Mouse (Mus musculus) megakaryocyte, embryonic 14.5 days (primary cell): ENCODE data around the gene Gse1. TPM values are rescaled to one million over a fixed set of nuclear protein-coding genes. Genes with fewer than 3 reads are reported as not detected.
A peak's percentile ranks its signal among the peaks of the same experiment; 100 is the strongest.

Experiments
- H3K27me3 ChIP-seq: replicated peaks from 2 replicates; pipeline ENCODE3; 2012; ENCODE audit warnings: inconsistent platforms
- H3K36me3 ChIP-seq: replicated peaks from 2 replicates; pipeline ENCODE3; 2012; ENCODE audit warnings: low read length, inconsistent platforms, mixed read lengths
- H3K4me1 ChIP-seq: 2 replicates; pipeline ENCODE4 v1.6.1; 2012; ENCODE audit warnings: inconsistent platforms
- H3K4me3 ChIP-seq: replicated peaks from 2 replicates; pipeline ENCODE3; 2012; ENCODE audit warnings: moderate library complexity, mild to moderate bottlenecking, inconsistent platforms
- H3K9me3 ChIP-seq: 2 replicates; pipeline ENCODE4 v1.6.1; 2012; ENCODE audit warnings: inconsistent platforms
- FLI1 ChIP-seq: IDR thresholded peaks from 2 replicates; pipeline ENCODE4 v1.6.1; 2012; ENCODE audit warnings: low read length, inconsistent platforms, mixed read lengths
- GATA1 ChIP-seq: IDR thresholded peaks from 3 replicates; pipeline ENCODE4 v1.6.1; 2012; ENCODE audit warnings: mixed read lengths, low read length, inconsistent platforms, borderline replicate concordance
- polyA plus RNA-seq: library from polyadenylated mRNA; stranded (reverse); fragments of >175 nt; gene quantifications from 2 replicates; pipeline ENCODE4 v1.2.3, GENCODE M21; 2012; ENCODE audit warnings: low replicate concordance; ENCODE audit not compliant: insufficient read depth

The Gse1 gene
- polyA plus RNA-seq, 1 experiment: 163 TPM

DNA sequence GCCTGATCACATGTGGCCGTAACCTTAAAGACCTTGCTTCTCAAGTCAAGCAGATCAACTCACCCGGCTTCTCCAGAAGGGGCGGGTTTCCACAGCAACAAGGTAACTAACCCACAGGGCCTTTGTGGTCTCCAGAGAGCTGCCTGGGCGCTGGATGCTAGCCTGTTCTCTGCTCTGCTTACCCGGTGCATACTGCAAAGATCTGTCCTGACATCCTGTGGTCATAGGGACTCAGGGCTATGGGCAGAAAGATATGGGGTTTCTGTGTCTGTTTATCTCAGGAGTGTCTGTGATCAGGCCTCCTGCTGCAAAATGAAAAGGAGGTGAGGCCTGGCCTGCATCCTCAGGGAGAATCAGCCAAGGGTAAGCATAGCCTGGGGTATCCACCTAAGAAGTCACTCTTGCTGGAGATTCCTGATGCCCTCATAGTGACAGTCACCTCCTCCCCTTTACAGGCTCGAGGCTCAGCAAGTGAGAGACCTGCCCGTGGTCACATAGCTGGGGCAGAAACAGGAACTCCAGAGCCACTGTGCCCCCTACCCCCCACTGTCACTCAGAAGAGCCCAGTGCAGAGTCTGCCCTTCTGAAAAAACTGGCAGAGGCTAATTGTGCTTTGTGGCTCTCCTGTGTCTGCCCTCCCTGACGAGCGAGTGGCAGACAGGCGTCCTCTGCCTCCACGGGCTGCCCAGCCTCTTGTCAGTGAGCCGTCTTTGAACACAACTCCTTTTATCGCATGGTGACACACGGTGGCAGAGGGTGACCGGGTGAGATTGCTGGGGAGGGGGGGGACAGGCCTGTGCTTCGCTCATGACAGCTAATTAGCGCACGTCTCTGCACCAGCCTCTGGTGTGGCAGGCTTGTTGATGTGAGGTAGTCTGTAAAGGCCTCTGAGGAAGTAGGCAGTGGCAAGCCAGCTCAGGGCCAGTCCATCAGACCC, 65.4 kb downstream of the Gse1 start:
- Histone ChIP-seq H3K27me3 (peaks cover 12% of the 10 kb centered on the region), H3K9me3 (no peaks in the 10 kb centered on the region), H3K36me3 (no peaks in the 10 kb centered on the region), H3K4me3 (peak overlapping the region; percentile 75), H3K4me1 (peaks cover 83% of the 10 kb centered on the region)
- no peak for TF ChIP-seq GATA1
- no peak for TF ChIP-seq FLI1

DNA sequence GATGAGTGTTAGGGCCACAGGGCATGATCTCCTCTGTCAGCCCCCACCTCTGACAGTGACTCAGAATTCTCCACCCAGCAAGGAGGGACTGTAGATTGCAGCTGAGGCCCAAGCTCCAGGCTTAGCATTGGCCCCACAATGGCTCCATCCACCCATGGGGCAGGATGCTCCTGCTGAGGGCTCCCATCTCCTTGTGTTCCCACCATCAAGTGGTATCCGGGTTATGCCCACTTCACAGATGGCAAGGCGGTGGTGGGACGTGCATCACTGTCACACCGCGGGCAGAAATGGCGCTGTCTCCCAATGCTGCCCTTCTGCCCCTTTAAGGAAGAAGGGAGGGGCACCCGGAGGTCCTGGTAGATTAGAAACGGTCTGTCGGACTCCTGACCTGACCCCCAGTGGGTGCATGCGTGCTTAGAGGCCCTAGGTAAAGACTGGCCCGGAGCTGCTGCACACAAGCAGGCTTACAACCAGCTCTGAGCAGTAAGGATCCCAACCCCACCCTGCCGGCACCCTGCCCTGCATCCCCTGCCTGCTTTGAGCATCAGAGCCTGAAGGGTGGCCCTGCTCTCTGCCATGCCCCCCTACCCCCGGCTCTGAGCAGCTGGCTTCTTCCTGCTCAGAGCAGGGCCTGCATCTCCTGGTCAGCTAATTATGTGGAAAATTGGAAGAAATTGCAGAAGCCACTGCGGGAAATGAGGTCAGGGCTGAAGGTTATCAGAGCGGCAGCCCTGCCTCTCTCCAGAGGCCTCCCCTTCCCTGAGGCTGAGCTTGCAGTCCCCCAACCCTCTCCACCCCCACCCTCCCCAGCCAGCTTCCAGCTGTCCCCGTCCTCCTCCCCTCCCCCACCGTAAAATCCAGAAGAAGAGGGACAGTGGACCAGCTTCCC, 67.0 kb downstream of the Gse1 start:
- H3K36me3 ChIP-seq: no peaks in the 10 kb centered on the region
- peaks cover 74% of the 10 kb centered on the region for H3K4me1 ChIP-seq
- peak overlapping the region; percentile 62 for H3K4me3 ChIP-seq
- H3K27me3 ChIP-seq: peaks cover 20% of the 10 kb centered on the region
- no peak for TF ChIP-seq GATA1
- no peak for TF ChIP-seq FLI1
- no peaks in the 10 kb centered on the region for H3K9me3 ChIP-seq

DNA sequence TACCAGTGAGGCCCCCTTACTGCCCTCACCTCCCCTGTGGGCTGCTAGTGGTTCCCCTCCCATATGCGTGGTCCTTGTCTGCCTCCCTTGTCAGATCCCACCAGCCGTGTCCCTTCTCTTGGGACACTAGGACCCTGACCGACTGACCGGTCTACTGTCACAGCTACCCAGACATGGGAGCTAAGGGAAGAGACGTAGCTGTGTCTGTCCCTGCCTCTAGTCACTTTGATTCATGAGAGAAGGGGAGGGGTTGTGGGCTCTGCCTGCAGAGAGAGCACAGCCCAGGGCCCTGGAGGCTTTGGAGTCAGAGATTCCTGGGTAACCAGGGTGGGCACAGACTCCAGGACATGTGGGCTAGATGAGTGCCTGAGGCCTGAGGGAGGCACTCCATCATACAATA, 68.7 kb downstream of the Gse1 start:
- H3K27me3 ChIP-seq: peaks cover 14% of the 10 kb centered on the region
- H3K4me3 ChIP-seq: no peak overlapping the region
- H3K4me1 ChIP-seq: peaks cover 72% of the 10 kb centered on the region
- TF ChIP-seq FLI1 (no peak), GATA1 (no peak)
- H3K36me3 ChIP-seq: no peaks in the 10 kb centered on the region
- no peaks in the 10 kb centered on the region for H3K9me3 ChIP-seq

DNA sequence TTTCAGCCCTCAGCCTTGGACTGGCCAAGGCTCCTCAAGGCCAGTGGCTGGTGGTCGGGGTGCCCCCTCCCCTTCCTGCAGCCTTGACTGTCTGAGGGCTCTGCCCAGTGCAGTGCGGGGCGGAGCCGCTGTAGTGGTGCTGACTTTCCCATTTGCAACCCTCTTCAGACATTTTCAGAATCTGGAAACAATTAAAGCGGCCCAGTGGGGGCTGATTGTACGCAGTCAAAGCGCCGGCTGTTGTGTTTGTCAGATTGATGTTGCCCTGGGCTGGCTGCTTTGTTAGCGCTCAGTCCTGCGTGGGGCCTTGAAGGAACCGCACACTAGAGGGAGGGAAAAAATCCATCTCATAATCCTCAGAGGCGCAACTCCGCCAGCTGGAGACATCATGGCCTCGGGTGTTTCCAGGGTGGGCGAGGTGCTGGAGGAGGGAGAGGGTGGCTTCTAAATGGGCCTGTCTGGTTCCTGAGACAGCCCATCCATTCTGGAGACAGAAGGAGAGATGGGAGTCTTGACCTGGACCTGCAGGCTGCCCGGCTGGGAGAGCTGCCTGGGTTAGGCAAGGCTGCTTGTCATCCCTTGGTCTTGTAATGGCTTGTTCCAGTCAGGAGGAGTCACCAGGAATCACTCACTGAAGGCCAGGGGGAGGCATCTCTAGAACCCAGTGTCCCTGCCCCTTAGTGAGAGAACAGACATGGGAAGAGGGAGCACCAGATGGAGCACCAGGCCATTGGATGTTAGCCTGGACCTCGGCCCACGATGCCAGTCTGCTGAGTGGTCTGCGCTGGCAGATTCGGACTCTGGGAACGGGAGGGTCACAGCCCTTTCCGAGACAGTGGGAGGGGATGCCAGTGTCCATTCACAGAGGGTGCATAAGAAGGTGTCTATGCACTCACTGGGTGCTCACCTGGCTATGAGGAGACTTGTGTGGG, 70.6 kb downstream of the Gse1 start:
- H3K4me3 ChIP-seq: no peak overlapping the region
- H3K4me1 ChIP-seq: peaks cover 59% of the 10 kb centered on the region
- peaks cover 16% of the 10 kb centered on the region for H3K27me3 ChIP-seq
- H3K9me3 ChIP-seq: no peaks in the 10 kb centered on the region
- no peak for TF ChIP-seq GATA1
- no peak for TF ChIP-seq FLI1
- no peaks in the 10 kb centered on the region for H3K36me3 ChIP-seq

- Histone ChIP-seq H3K4me3 (peak overlapping the region; percentile 84), H3K27me3 (peaks cover 22% of the 10 kb centered on the region), H3K9me3 (no peaks in the 10 kb centered on the region), H3K4me1 (peaks cover 41% of the 10 kb centered on the region), H3K36me3 (no peaks in the 10 kb centered on the region)
- TF ChIP-seq FLI1 (no peak), GATA1 (no peak)
These were observed 72.4 kb downstream of the Gse1 start for GRCm38 (mm10) chr8:120300601-120301141.

- H3K4me1 ChIP-seq: peaks cover 50% of the 10 kb centered on the region
- no peak overlapping the region for H3K4me3 ChIP-seq
- no peak for TF ChIP-seq GATA1
- no peak for TF ChIP-seq FLI1
- H3K9me3 ChIP-seq: no peaks in the 10 kb centered on the region
- no peaks in the 10 kb centered on the region for H3K36me3 ChIP-seq
- peaks cover 24% of the 10 kb centered on the region for H3K27me3 ChIP-seq
These were observed 74.9 kb downstream of the Gse1 start for GRCm38 (mm10) chr8:120302941-120303675.

GRCm38 (mm10) chr8:120304097-120304496, 75.8 kb downstream of the Gse1 start:
- Histone ChIP-seq H3K4me3 (no peak overlapping the region), H3K9me3 (no peaks in the 10 kb centered on the region), H3K4me1 (peaks cover 56% of the 10 kb centered on the region), H3K36me3 (no peaks in the 10 kb centered on the region), H3K27me3 (peaks cover 30% of the 10 kb centered on the region)
- TF ChIP-seq FLI1 (no peak), GATA1 (no peak)

DNA sequence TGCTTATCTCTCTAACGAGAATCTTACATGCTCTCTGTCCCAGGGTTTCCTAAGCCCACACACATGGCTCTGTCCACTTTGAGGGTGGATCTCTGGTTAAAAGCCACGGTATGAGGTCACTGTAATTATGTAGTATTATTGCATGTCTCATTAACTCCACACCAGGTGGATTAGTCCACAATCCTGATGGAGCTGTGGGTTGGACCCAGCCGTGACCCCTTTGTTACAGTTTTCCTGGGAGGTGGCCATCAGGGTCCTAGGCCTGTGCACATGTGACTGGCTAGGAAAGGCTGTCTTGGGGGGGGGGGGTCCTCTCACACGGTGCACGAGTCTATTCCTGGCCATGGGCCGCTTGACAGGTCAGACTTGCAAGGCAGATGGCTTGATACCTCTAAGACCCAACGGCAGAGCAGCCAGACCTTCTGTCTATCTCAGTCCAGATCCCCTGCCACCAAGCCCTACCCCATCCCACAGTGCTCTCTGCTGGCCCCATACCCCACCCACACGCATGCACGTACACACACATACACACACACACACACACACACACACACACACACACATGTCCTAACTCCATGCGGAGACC, 77.6 kb downstream of the Gse1 start:
- Histone ChIP-seq H3K36me3 (no peaks in the 10 kb centered on the region), H3K4me3 (no peak overlapping the region), H3K4me1 (peaks cover 46% of the 10 kb centered on the region), H3K27me3 (peaks cover 40% of the 10 kb centered on the region), H3K9me3 (no peaks in the 10 kb centered on the region)
- TF ChIP-seq FLI1 (no peak), GATA1 (no peak)

DNA sequence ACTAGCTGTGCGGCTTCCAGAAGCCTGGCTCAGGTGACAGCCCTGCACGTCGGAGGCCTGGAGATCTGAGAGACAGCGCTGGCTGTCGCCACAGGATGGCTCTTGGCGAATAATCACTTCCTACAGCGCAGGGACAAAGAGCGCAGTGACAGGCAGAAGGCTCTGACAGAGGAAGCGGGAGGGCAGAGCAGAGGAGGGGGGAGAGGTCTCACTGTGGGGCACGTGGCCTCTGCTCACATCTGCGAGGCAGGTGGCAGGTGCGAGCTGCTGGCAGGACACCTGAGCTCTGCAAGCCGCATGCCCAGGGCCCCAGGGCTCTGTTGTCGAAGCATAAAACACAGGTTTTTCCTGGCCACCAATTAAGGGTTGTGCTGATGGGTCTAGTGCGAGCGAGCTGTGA, 78.8 kb downstream of the Gse1 start:
- Histone ChIP-seq H3K36me3 (no peaks in the 10 kb centered on the region), H3K9me3 (no peaks in the 10 kb centered on the region), H3K4me1 (peaks cover 44% of the 10 kb centered on the region), H3K4me3 (peak overlapping the region; percentile 86), H3K27me3 (peaks cover 45% of the 10 kb centered on the region)
- no peak for TF ChIP-seq FLI1
